12 mouse cellular contexts compared by ENCODE assay signal in the genomic region with DNA sequence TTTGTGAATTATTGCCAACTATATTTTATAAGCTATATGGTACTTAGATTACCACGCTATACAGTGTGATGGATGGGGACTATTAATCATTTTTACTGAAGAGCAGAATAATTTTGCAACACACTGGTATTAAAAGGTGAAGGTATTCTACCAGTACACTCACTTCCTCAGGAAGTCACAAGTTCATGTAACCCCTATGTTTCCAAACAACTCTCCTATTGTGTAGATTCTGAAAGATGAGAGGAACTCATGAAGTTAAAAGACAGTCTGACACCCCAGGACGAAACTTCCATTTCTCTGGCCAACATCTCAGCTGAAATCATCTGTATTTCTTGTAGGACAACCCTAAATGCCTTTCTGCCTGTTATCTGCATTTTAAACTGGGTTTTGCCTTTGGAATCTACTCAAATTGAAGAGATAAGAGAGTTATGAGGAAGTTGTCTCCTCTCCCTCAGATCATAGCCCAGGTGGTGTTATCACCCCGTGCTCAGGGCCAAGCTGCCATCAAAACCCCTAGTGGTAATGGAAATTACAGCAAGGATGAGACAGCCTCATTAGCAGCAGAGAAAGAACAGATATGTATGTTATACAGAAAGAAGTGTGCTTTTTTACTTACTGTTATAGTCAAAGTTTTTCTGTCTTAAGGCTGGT.
DNase-seq lines count a peak whose midpoint lies in the region; ATAC-seq and TF ChIP-seq lines count a peak whose summit lies in the region.
"Had no signal": no experiment of that assay in that cellular context is flagged by ENCODE, and none has a peak within 500 bp of the region (broad histone marks: within the 10 kb centered on the region; RNA-seq: fewer than 3 reads in every experiment).

No protein-coding gene starts in this region.

- intact Hi-C loops in left cerebral cortex, adult 2 months (cut with DNase I): no loop called here
- intact Hi-C loops in left cerebral cortex, postnatal 25 days (cut with DNase I): no loop called here

- H3K36me3 ChIP-seq in CH12.LX (replicated peaks in 1 of 2; ENCODE audit: control insufficient read depth in 1 of 2, insufficient read depth in 1 of 2, low read length in 1 of 2): no peaks in the 10 kb centered on the region
- H3K36me3 ChIP-seq: midbrain, embryonic 13.5 days; neural tube, embryonic 15.5 days had no signal

- peak; percentile 28 for TF ChIP-seq CTCF in left cerebral cortex, adult 2 months (IDR thresholded peaks at IDR 0.05)
- TF ChIP-seq CTCF in CH12.LX (conservative IDR thresholded peaks at IDR 0.05 in 1 of 2, IDR thresholded peaks at IDR 0.05 in 1 of 2; ENCODE audit: low read depth in 2 of 2, low read length in 2 of 2): peak; percentile 38 to 59; a peak in 3 of 4 replicates

- peaks cover 3 to 37% of the 10 kb centered on the region in 2 experiments; a peak in 3 of 4 replicates for H3K4me1 ChIP-seq in CH12.LX (ENCODE audit: control insufficient read depth in 1 of 2, insufficient read depth in 2 of 2)

- H3K9me3 ChIP-seq in CH12.LX (replicated peaks; ENCODE audit: low read length): no peaks in the 10 kb centered on the region
- H3K9me3 ChIP-seq: midbrain, embryonic 13.5 days; neural tube, embryonic 15.5 days had no signal

- dilution Hi-C loops in CH12.LX (cut with MboI; ENCODE audit: extremely low pct_ligation_motif_present, extremely low pct_unique_long_range_greater_than_20kb, low sequenced_read_pairs): no loop called here

- H3K4me2 ChIP-seq in CH12.LX (ENCODE audit: insufficient read depth, low read depth, poor library complexity, severe bottlenecking): no peak overlapping the region
- H3K4me2 ChIP-seq: midbrain, embryonic 13.5 days; neural tube, embryonic 15.5 days had no signal

- no peak overlapping the region for H3K9ac ChIP-seq in CH12.LX (ENCODE audit: insufficient read depth, low read depth)
- H3K9ac ChIP-seq: midbrain, embryonic 13.5 days; neural tube, embryonic 15.5 days had no signal

- ATAC-seq in common myeloid progenitor, adult 5-6 weeks (replicated peaks; ENCODE audit: low read depth, poor library complexity, severe bottlenecking): peak; percentile 95
- ATAC-seq: midbrain, embryonic 13.5 days had no signal

- H3K27ac ChIP-seq in left cerebral cortex, adult 2 months: no peak overlapping the region
- H3K27ac ChIP-seq in CH12.LX (ENCODE audit: insufficient read depth, low read depth): no peak overlapping the region
- H3K27ac ChIP-seq: midbrain, embryonic 13.5 days; neural tube, embryonic 15.5 days had no signal

- peak; percentile 38 for TF ChIP-seq RAD21 in CH12.LX (IDR thresholded peaks at IDR 0.05; ENCODE audit: low read depth, low read length)

- DNase-seq in left cerebral cortex, adult 2 months (ENCODE audit: extremely low spot score in 1 of 2, low spot score in 2 of 2): no peak
- DNase-seq in left cerebral cortex, postnatal 25 days (ENCODE audit: low spot score in 2 of 2): no peak
- DNase-seq in CH12.LX (ENCODE audit: extremely low read depth): peak; percentile 52
- peak; percentile 43 for DNase-seq in thymus, postnatal 0 days (ENCODE audit: low spot score)
- no peak for DNase-seq in testis, postnatal 14 days (ENCODE audit: low spot score)
- no peak for DNase-seq in left cerebral cortex, adult 9 months (ENCODE audit: low spot score in 2 of 2)
- DNase-seq in frontal cortex, postnatal 10 days (ENCODE audit: low spot score in 2 of 2): no peak
- DNase-seq: cerebellum, postnatal 14 days; kidney, adult 11 months had no signal

- TF ChIP-seq POLR2A in CH12.LX (IDR thresholded peaks at IDR 0.05; ENCODE audit: low read depth, low read length): no peak

- no peaks in the 10 kb centered on the region for H3K27me3 ChIP-seq in CH12.LX (replicated peaks)
- H3K27me3 ChIP-seq: midbrain, embryonic 13.5 days; neural tube, embryonic 15.5 days had no signal

- no peaks in the 10 kb centered on the region for H3K79me2 ChIP-seq in CH12.LX (replicated peaks; ENCODE audit: control insufficient read depth, extremely low read depth, insufficient read depth, poor library complexity, severe bottlenecking)

- 0 out of 2 replicates have a peak, but pooled peaks have one; percentile 16 for TF ChIP-seq EP300 in CH12.LX (IDR thresholded peaks at IDR 0.05; ENCODE audit: low read length)

- in situ Hi-C loops in CH12.LX (cut with MboI; ENCODE audit: low pct_ligation_motif_present, low pct_unique_long_range_greater_than_20kb, low sequenced_read_pairs): no loop called here

- no peak overlapping the region for H3K4me3 ChIP-seq in left cerebral cortex, adult 2 months
- H3K4me3 ChIP-seq in CH12.LX (replicated peaks in 1 of 3; ENCODE audit: low read depth in 2 of 3, low read length in 2 of 3, poor library complexity in 1 of 3): no peak overlapping the region
- H3K4me3 ChIP-seq: midbrain, embryonic 13.5 days; neural tube, embryonic 15.5 days had no signal

TF ChIP-seq in CH12.LX, 34 proteins besides CTCF, POLR2A, EP300 and RAD21:
- TF ChIP-seq CHD2 (IDR thresholded peaks at IDR 0.05; ENCODE audit: low read length) (no peak), POLR2AphosphoS2 (IDR thresholded peaks at IDR 0.05; ENCODE audit: low read depth, low read length) (no peak), ZKSCAN1 (IDR thresholded peaks at IDR 0.05; ENCODE audit: borderline replicate concordance, low read depth, low read length) (no peak), HCFC1 (IDR thresholded peaks at IDR 0.05; ENCODE audit: low read depth, low read length) (no peak), NRF1 (IDR thresholded peaks at IDR 0.05; ENCODE audit: low read depth, low read length) (no peak), SMC3 (IDR thresholded peaks at IDR 0.05; ENCODE audit: low read depth, low read length) (peak; percentile 28)

Comparison
In these comparisons a context has a peak if more than half of its experiments do, and no peak if none do; other contexts are left out.
1. DNase-seq: peak in CH12.LX (single experiment) and thymus, postnatal 0 days (single experiment); none in left cerebral cortex, adult 2 months (0 of 2), left cerebral cortex, postnatal 25 days (0 of 2), testis, postnatal 14 days (single experiment), left cerebral cortex, adult 9 months (0 of 2) and frontal cortex, postnatal 10 days (0 of 2).